10 mouse cellular contexts compared by ENCODE assay signal in the genomic region with DNA sequence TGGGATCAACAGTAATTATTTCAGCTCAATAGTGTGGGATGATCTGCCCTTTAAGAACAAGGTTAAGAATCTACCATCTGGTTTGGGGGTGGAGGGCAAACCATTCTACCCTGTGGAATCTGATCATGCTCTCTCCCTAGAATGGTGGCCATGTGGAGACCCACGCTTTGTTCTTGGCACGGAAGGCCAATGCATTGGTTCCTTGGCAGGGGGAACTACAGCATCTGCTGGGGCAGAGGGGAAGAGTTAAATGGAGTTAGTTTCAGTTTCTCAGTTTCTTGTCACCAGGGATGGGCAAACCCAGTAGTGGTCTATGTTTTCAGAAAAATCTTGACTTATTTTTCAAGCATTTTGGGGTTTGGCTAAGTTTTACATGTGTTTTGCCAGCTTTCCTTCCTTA.
"Had no signal": no experiment of that assay in that cellular context is flagged by ENCODE, and none has a peak within 500 bp of the region (broad histone marks: within the 10 kb centered on the region; RNA-seq: fewer than 3 reads in every experiment).

No protein-coding gene starts in this region.

- H3K4me2 ChIP-seq: limb, embryonic 13.5 days; midbrain, embryonic 13.5 days had no signal

- H3K27me3 ChIP-seq: midbrain, embryonic 13.5 days had no signal

- H3K36me3 ChIP-seq: limb, embryonic 13.5 days; midbrain, embryonic 13.5 days had no signal

- H3K4me3 ChIP-seq: limb, embryonic 13.5 days; midbrain, embryonic 13.5 days had no signal

- H3K27ac ChIP-seq: limb, embryonic 13.5 days; liver, embryonic 14.5 days; midbrain, embryonic 13.5 days; stomach, postnatal 0 days had no signal

- DNase-seq: kidney, adult 8-10 months; kidney, postnatal 36 days; lung, adult 18-20 months; right cerebral cortex, adult 18-20 months; right cerebral cortex, postnatal 25 days; thymus, postnatal 4 days had no signal

- H3K9ac ChIP-seq: limb, embryonic 13.5 days; liver, embryonic 14.5 days; midbrain, embryonic 13.5 days had no signal

- H3K9me3 ChIP-seq: limb, embryonic 13.5 days; midbrain, embryonic 13.5 days had no signal
